Mouse (Mus musculus) brown adipose tissue, adult 24 weeks (tissue): ENCODE measurements around the gene Nek7. TPM values are rescaled to one million over a fixed set of nuclear protein-coding genes. Genes with fewer than 3 reads are reported as not detected.

ENCODE experiments used
- H3K27ac ChIP-seq: fragments of 200-500 bp; replicated peaks from 2 replicates; pipeline ENCODE4 v1.5.1; 2012; ENCODE audit warnings: low read depth, mild to moderate bottlenecking, low read length
- H3K4me1 ChIP-seq: fragments of 200-500 bp; 2 replicates; pipeline ENCODE4 v1.6.1; 2012; ENCODE audit warnings: low read length, mixed read lengths; ENCODE audit not compliant: control insufficient read depth, insufficient read depth, insufficient read length
- H3K4me3 ChIP-seq: fragments of 200-500 bp; 2 replicates; pipeline ENCODE4 v1.5.1; 2012; ENCODE audit warnings: low read depth, mild to moderate bottlenecking, low read length, moderate library complexity; ENCODE audit not compliant: insufficient read depth
- polyA plus RNA-seq: library from polyadenylated mRNA; stranded (reverse); fragments of >200 nt; gene quantifications from 2 replicates; pipeline ENCODE4 v1.2.4, GENCODE M21; 2012; ENCODE audit not compliant: missing spikeins, insufficient read depth, insufficient read length

Gene Nek7
- polyA plus RNA-seq, 1 experiment: 49.9 TPM

DNA sequence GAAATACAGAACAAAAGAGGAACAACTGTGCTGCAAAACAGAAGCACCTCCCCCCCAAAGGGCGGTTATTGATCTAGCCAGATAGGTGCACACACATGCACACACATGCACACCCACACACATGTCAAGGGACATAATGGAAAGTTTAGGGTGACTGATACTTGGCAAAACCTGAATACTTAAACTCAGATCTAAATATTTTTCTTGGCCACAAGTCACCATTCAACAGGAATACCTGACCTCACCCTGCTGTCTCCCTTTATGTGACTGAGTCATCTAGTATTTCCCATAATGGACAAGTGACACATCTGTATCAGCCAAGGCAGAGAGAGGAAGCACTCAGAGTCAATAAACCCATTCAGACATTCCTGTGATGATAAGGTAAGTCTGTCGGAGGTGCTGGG, 48.9 kb downstream of the Nek7 start:
- Histone ChIP-seq H3K27ac (no peak overlapping the region), H3K4me1 (peaks cover 5% of the 10 kb centered on the region; the same call in 1 of the 2 replicates), H3K4me3 (no peak overlapping the region)

DNA sequence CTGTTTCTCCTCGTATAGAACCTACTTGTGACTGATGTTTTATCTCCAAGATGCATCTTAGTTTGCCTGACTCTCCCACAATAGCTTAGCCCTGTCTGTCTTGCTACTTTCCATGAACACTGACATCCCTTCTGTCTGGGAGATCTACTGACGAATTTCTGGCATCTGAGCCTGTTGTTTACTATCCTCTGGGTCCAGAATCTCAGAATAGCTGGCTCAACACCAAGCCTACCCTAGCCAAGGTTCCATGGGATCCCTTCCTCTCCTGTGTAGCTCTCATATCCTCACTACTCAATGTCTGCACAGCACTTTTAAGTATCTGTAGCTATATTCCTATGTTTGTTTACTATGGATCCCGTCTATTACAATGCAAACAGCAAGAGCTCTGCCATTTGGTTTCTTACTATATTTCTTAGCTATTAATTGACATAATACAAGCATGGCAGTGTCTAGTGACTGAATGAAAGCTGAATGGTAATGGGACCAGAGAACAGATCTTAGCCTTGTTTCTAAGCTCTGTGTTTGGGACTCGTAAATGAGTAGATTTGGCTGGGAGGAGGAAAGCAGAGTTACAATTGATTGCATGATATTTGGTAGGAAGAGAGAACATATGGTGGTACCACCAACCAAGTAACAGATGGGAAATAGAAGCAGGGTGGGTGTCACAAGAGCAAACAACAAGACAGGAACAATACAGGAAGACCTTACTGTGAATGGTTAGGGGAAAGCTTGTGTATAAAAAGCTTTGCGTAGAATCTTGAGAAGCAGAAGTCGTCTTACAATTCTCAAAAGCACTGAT, 51.3 kb downstream of the Nek7 start:
- Histone ChIP-seq H3K4me1 (peaks cover 5% of the 10 kb centered on the region; the same call in 1 of the 2 replicates), H3K4me3 (no peak overlapping the region), H3K27ac (no peak overlapping the region)

DNA sequence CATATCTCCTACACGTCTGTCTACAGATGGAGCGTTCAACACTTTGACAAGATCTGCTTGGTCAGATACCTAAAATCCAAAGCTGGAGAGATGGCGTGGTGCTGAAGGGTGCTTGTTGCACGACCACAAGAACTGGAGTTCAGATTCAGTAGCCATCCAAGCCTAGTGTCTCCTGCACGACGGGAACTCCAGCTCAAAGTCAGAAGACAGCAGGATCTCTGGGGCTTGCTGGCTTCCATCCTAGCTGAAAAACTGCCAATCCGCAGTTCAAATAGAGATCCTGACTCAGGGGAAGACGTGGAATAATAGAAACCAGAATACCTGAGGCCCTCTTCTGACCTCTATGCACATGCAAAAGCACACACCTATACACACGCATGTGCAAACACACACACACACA, 52.0 kb downstream of the Nek7 start:
- no peak overlapping the region for H3K27ac ChIP-seq
- no peak overlapping the region for H3K4me3 ChIP-seq
- peaks cover 5% of the 10 kb centered on the region; the same call in 1 of the 2 replicates for H3K4me1 ChIP-seq

DNA sequence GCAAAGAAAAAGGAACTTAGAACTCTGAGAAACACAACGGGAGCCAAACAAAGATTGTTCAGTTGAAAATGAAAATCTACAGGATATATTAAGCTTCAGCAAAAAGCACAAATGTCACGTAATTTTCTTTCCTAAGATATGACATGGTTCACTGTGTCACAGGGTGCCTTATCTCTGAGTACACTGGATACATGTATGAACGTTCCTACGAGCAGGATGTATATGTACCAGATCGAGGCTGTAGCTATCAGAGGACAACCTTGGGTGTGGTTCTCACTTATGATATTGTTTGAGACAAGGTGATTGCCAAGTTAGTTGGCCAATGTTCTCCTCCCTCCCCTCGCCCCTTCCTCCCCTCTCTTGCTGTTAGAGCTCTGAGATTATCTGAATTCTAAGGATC, 55.3 kb downstream of the Nek7 start:
- Histone ChIP-seq H3K4me3 (no peak overlapping the region), H3K27ac (no peak overlapping the region), H3K4me1 (no peaks in the 10 kb centered on the region; the same call in 1 of the 2 replicates)

DNA sequence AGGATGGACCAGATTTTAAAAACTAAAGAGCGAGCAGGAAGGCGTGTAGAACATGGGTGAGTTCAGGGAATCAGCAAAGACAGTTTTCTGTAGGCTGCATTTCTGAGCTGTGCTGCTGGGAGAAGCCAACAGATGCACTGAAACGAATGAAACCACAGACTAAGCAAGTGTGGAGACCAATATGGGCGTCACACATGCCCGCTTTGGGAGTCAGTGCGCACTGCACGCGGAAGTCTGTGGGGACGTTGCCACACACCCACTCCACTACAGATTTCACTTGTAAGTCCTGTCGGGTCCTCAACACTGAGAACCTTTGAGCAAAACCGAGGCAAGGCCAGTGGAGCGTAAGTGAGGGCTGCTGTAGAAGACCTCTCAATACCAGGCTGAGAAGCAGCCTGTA, 59.2 kb downstream of the Nek7 start:
- no peaks in the 10 kb centered on the region for H3K4me1 ChIP-seq
- no peak overlapping the region for H3K4me3 ChIP-seq
- H3K27ac ChIP-seq: no peak overlapping the region

DNA sequence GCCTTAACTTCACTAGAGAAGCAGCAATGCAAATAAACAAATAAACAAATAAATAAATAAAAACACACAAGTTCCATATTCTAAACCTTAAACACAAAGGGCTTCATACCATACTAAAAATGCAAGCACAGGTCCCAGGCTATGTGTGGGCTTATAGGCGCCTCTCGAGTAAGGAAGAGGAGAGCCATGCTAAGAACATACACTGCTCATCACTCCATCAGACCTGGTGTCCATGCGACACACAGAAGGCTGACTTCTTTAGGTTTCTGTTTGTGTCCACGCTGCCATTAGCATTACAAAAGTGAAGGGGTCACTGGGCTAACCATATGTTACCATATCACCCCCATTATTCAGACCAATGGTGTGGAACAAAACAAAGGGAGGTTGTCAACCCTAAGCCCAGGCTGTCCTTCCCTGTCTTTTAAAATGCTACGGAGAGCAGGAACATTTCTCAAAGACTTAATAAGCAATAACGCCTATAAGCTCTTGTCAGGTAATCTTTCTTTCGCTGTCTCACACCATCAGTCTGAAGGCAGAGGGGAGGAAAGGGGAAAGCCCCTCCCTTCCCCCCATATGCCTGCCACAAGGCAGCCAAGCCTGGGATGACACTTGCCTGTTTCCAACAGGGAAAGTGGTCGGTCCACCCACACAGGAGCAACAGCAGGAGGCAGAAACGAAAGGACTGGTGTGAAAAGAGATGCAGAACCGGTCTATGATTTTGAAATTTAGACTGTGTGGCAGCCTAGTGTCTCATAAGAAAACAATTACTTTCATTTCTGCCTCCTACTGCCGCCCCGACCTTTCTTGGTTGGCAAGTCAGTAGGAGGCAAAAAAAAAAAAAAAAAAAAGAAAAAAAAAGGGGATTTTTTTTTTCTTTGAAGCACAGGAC, 60.5 kb downstream of the Nek7 start:
- no peaks in the 10 kb centered on the region for H3K4me1 ChIP-seq
- H3K27ac ChIP-seq: no peak overlapping the region
- H3K4me3 ChIP-seq: no peak overlapping the region

DNA sequence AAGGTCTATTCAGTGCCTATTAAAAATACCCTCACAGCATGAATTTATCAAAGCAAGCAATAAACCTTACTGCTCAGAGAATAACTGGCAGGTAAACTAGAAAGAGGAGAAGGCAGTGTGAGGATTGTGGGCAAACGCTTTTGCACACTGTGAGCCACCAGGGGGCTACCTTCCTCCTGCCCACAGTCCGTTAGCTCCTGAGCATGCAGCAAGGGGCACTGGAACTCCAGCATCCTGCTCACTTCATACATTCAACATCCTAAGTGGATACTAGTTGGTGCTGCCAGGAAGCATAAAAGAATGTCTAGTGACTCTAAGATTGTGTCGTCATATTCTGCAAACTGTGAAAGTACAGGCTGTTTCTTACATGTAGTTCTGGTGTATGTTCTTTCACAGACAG, 61.6 kb downstream of the Nek7 start:
- no peak overlapping the region for H3K27ac ChIP-seq
- no peaks in the 10 kb centered on the region for H3K4me1 ChIP-seq
- H3K4me3 ChIP-seq: no peak overlapping the region

DNA sequence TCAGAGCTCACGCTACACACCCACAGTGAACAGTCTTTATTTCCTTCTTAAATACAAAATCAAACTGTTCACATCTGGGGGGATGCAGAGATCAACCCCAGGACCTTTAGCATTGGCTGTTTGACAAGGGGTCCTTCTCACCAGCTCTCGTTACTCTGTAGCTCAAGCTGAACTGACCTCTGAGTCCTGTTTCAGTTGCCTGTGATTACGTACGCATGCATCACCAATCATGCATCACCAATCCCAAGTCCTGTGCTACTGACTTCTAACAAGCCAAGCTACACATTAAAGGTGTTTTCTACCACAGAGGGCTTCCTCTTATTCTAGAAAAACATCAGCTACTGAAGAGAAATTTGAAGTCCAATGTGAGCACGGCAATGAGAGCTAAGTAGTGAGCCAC, 65.0 kb downstream of the Nek7 start:
- Histone ChIP-seq H3K4me3 (no peak overlapping the region), H3K4me1 (peaks cover 4% of the 10 kb centered on the region), H3K27ac (no peak overlapping the region)

DNA sequence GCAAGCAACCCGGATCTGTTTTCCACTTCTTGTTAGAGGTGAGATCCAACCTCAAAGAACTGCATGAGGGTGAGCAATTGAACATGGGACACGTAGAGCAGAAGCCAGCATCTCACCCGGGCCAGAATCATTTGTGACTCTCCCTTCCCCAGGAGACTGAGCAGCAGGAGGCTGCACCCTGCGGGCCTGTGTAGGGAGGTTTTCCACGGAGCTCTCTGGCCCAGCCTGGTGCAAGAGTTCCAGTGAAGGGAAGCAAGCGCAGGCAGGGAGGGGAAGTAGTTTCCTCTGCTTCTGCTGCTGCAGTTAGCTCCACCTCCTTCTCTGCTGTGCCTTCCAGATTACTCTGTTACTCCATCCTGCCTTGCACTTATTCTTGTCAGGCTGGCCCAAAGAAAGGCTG, 69.8 kb downstream of the Nek7 start:
- Histone ChIP-seq H3K4me3 (peak overlapping the region; percentile 44), H3K4me1 (peaks cover 4% of the 10 kb centered on the region), H3K27ac (0 out of 2 replicates have a peak overlapping the region, but pooled peaks have one; percentile 15)

DNA sequence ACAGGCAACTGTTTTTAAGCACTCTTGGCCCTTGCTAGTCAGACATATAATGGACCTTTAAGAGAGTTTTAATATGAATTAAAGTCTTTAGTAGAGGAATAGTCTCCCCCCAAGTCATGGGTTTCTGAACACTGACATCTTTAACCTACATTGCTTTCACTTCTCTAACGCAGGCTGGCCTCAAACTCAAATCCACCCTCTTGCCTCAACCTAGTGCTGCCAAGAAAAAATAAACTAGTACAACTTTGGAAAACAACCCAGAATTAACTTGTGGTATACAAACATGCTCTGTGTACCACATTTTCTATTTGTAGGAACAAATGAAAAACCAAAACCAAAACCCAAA, 77.8 kb downstream of the Nek7 start:
- Histone ChIP-seq H3K4me1 (0 out of 2 replicates have a peak, but pooled peaks cover 2% of the 10 kb centered on the region), H3K4me3 (no peak overlapping the region), H3K27ac (peak overlapping the region; percentile 23; the same call in 1 of the 2 replicates)

DNA sequence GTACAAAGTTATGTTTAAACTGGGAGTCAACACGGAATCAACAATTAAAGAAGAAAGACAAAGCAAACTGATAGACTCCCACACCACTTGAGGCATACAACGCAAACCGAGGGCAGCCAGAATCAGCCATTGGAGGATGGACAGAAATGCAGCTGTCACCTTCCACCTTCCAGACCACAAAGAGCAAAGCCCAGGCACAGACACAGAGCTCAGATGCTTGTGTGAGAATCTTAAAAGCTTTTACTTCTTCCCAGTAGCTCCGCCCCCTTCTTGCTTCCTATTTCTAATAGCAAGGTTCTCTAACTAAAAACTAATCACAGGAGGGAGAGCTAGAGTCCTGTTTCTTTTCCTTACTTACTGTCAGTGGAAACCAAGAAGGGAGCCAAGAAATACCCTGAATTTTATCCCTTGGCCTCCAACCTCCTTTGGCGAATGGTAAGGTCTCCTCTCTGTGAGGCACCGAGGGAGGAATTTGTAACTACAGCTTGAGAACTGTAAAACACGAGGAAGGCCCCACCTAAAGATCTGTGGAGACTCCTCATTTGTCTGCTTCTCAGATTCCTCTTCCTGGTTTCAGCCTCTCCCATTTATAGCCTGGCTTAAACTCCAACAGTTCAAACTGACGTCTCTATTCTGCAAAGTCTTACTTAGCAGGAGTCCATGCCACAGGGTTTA, 78.3 kb downstream of the Nek7 start:
- peak overlapping the region; percentile 23 for H3K27ac ChIP-seq
- 0 out of 2 replicates have a peak, but pooled peaks cover 2% of the 10 kb centered on the region for H3K4me1 ChIP-seq
- no peak overlapping the region for H3K4me3 ChIP-seq

DNA sequence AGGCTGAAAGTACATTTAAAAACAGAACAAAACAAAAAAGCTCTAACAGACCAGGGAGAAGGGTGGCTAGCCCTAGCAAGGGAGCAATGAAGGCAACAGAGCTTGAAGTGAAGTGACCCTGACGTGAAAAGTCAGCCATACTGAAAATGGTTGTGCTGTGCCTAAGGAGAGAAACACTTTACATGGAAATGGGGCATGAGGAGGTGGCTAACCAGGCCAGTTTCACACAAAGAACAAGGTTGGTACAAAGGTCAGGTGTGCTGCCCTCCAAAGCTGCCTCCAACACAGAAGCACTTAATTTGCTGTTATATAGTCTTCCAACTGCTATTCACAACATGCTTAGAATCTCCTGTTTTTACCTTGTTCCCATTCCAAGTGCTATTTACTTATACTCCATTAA, 80.2 kb downstream of the Nek7 start:
- no peak overlapping the region for H3K4me3 ChIP-seq
- H3K27ac ChIP-seq: no peak overlapping the region
- H3K4me1 ChIP-seq: 0 out of 2 replicates have a peak, but pooled peaks cover 2% of the 10 kb centered on the region

DNA sequence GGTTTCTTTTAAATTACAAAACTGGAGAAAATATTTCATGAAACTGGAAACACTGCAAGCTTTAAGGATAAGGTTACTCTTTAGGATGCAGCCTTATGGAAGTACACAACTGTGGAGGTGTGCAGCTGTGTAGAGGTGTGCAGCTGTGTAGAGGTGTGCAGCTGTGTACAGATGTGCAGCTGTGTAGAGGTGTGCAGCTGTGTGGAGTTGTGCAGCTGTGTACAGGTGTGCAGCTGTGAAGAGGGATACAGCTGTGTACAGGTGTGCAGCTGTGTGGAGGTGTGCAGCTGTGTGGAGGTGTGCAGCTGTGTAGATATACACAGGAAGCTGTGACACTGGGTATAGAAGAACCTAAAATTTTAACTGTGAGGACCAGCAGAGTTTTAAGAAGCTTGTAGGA, 81.7 kb downstream of the Nek7 start:
- Histone ChIP-seq H3K4me1 (0 out of 2 replicates have a peak, but pooled peaks cover 2% of the 10 kb centered on the region), H3K4me3 (no peak overlapping the region), H3K27ac (no peak overlapping the region)

DNA sequence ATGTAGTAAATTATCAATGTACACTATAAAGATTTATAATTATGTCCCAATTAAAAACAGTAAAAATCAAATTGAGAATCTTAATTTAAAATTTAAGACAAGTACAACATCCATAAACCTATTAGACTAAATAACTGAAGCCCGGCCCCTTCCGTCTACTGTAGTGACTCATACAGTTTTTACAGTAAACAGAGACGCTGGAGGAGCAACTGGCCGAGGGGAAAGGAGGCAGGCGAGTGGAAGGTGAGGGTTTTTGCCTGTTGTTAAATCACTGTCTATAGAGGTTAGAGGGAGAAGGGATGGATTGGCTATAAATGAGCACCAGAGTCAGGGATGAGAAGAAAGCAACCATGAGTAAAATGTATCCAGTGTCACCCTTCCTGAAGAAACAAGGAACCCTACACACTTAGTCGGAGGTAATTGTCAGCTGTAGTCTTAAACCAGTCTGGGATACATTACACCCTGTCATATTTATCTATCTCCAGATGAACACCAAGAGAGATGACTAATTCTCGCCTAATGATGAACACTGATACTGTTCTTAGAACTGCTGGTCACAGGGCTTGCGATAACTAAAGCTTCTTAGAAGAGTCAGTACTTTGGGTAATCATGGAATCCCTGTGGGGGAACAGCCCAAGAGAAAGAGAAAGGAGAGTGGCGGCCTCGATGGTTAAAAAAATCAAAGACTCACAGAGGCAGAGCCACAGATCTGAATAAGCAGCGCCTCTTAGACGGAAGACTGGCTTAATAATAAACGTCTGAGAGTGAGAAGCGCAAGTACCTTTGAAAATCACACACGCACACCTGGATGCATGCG, 84.0 kb downstream of the Nek7 start:
- Histone ChIP-seq H3K4me1 (no peaks in the 10 kb centered on the region), H3K27ac (no peak overlapping the region), H3K4me3 (no peak overlapping the region)
